Mouse (Mus musculus): ENCODE results near the gene Atp8b5. TPM values are rescaled to one million over a fixed set of nuclear protein-coding genes. Genes with fewer than 3 reads are reported as not detected.

Atp8b5 gene
- polyA plus RNA-seq, 1 experiment from 2014 or later, result 0.27 TPM

DNA sequence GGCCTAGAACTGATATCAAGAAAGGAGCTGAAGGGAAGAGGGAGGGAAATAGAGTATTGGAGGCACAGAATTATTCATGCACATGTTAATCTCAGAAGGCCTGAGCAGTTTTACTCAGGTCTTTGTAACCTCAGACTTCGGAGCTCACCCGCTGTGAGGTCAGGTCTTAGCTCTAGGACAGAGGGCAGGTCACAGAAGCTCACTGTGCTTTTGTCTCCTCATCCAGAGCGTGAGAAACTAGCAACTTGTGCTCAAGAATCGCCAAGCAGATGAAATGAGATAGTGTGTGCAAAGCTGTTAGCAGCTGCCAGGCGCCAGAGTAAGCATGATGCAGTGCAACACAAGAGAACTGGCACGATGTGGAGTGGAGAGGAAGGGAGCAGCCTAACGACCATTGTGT, 18.9 kb upstream of the Atp8b5 start:
- Histone ChIP-seq H3K4me3 (ENCODE audit: low read depth, low read length) (no peak overlapping the region), H3K27me3 (ENCODE audit: control insufficient read depth, insufficient read depth, low read length) (no peaks in the 10 kb centered on the region), H3K36me3 (ENCODE audit: control insufficient read depth, insufficient read depth, low read length) (no peaks in the 10 kb centered on the region), H3K9me3 (ENCODE audit: control insufficient read depth, low read depth, low read length) (no peaks in the 10 kb centered on the region), H3K4me2 (replicated peaks; ENCODE audit: low read depth, low read length) (no peak overlapping the region), H3K27ac (ENCODE audit: low read length) (no peak overlapping the region), H3K4me1 (ENCODE audit: control insufficient read depth, insufficient read depth, low read length) (no peaks in the 10 kb centered on the region), H3K9ac (replicated peaks; ENCODE audit: low read depth, low read length) (no peak overlapping the region)
- ATAC-seq (ENCODE audit: insufficient number of reproducible peaks, insufficient read depth, low FRiP score, low read depth), result no peak
- 79% methylated on average over 7 of the region's 7 CpGs for WGBS

DNA sequence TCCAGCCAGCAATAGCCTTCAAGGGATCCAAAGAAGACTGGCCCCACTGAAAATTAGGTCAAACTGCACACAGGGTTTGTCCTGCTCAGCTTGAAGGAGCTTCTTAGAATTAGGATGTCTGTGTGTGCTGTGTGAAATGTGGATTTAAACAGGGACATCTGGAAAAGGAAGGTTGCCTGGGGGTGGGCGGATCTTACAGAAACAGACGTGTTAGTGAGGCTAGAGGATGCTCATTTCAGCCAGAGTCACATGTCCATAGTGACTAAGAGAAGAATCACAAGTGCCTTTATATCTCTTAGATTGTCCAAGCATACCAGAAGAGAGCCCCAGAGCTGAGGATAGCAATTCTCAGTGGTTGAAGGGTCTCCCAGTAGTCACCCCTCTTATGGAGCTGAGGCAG, 18.1 kb upstream of the Atp8b5 start:
- Histone ChIP-seq H3K27me3 (ENCODE audit: control insufficient read depth, insufficient read depth, low read length) (no peaks in the 10 kb centered on the region), H3K9me3 (ENCODE audit: control insufficient read depth, low read depth, low read length) (no peaks in the 10 kb centered on the region), H3K4me2 (replicated peaks; ENCODE audit: low read depth, low read length) (no peak overlapping the region), H3K4me1 (ENCODE audit: control insufficient read depth, insufficient read depth, low read length) (no peaks in the 10 kb centered on the region), H3K27ac (ENCODE audit: low read length) (no peak overlapping the region), H3K9ac (replicated peaks; ENCODE audit: low read depth, low read length) (no peak overlapping the region), H3K36me3 (ENCODE audit: control insufficient read depth, insufficient read depth, low read length) (no peaks in the 10 kb centered on the region), H3K4me3 (ENCODE audit: low read depth, low read length) (no peak overlapping the region)
- WGBS, result 76% methylated on average over 2 of the region's 2 CpGs
- ATAC-seq (ENCODE audit: insufficient number of reproducible peaks, insufficient read depth, low FRiP score, low read depth), result no peak

DNA sequence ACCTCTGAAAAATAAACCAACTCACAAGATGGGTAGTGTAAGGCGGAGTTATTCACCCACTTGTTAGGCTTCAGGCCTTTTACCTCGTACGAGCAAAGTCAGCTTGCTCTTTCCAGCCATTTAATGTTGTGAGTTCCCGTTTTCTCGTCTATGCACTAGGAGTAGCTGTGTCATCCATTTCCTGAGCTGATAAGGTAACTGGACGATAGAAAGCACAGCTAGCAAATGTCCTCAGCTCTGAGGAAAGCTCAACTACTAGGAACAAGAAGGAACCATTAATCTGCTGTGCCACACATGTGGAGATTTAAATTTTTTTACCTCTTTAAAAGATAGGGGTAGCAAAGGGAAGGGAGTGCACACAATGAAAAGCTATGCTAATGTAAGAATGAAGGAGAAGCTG, 15.7 kb upstream of the Atp8b5 start:
- no peaks in the 10 kb centered on the region for H3K36me3 ChIP-seq (ENCODE audit: control insufficient read depth, insufficient read depth, low read length)
- no peak overlapping the region for H3K9ac ChIP-seq (replicated peaks; ENCODE audit: low read depth, low read length)
- no peaks in the 10 kb centered on the region for H3K27me3 ChIP-seq (ENCODE audit: control insufficient read depth, insufficient read depth, low read length)
- H3K4me2 ChIP-seq (replicated peaks; ENCODE audit: low read depth, low read length), result no peak overlapping the region
- WGBS, result 62% methylated on average over 6 of the region's 6 CpGs
- no peak overlapping the region for H3K27ac ChIP-seq (ENCODE audit: low read length)
- H3K4me3 ChIP-seq (ENCODE audit: low read depth, low read length), result no peak overlapping the region
- ATAC-seq (ENCODE audit: insufficient number of reproducible peaks, insufficient read depth, low FRiP score, low read depth), result no peak
- H3K4me1 ChIP-seq (ENCODE audit: control insufficient read depth, insufficient read depth, low read length), result no peaks in the 10 kb centered on the region
- H3K9me3 ChIP-seq (ENCODE audit: control insufficient read depth, low read depth, low read length), result no peaks in the 10 kb centered on the region

DNA sequence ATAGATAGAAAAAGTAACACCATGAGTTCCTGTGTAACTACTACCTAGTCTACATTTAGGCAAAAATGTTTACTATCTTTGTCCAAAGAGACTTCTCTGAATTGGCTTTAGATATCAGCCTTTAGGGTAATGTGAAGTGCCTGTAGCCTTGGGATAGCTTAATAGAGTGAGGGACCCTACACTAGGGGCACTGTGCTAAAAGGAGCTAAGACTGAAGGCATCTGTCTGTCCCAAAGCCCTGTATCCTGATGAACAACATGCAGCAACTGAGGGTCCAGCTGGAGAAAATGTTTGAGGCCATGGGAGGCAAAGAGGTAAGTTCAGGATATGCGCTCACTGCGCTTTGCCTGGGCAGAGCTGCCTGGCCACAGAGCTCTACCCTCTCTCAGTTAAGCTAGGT, 9.9 kb upstream of the Atp8b5 start:
- Histone ChIP-seq H3K27me3 (ENCODE audit: control insufficient read depth, insufficient read depth, low read length) (no peaks in the 10 kb centered on the region), H3K9me3 (ENCODE audit: control insufficient read depth, low read depth, low read length) (no peaks in the 10 kb centered on the region), H3K4me2 (replicated peaks; ENCODE audit: low read depth, low read length) (no peak overlapping the region), H3K4me1 (ENCODE audit: control insufficient read depth, insufficient read depth, low read length) (no peaks in the 10 kb centered on the region; the same call in 1 of the 2 replicates), H3K36me3 (ENCODE audit: control insufficient read depth, insufficient read depth, low read length) (no peaks in the 10 kb centered on the region), H3K27ac (ENCODE audit: low read length) (no peak overlapping the region), H3K9ac (replicated peaks; ENCODE audit: low read depth, low read length) (no peak overlapping the region), H3K4me3 (ENCODE audit: low read depth, low read length) (no peak overlapping the region)
- no peak for ATAC-seq (ENCODE audit: insufficient number of reproducible peaks, insufficient read depth, low FRiP score, low read depth)
- WGBS, result 95% methylated on average over 2 of the region's 2 CpGs

DNA sequence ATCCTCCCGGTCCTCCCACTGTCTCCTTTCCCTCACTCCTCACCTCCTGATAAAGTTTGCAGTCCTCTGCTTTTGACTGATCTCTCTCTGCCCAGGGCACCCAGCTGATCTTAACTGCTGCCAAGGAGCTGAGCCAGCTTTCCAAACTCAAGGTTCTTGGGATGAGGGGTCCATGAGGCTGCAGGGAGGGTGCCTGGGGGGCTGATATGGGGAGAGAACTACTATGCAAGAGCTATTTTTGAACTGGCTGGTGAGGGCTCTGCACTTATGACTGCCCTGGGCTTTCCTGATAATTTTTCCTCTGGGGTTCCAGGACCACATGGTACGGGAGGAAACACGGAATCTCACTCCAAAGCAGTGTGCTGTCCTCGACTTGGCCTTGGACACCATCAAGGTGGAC, 8.4 kb upstream of the Atp8b5 start:
- H3K36me3 ChIP-seq (ENCODE audit: control insufficient read depth, insufficient read depth, low read length), result no peaks in the 10 kb centered on the region
- no peak for ATAC-seq (ENCODE audit: insufficient number of reproducible peaks, insufficient read depth, low FRiP score, low read depth)
- H3K9ac ChIP-seq (replicated peaks; ENCODE audit: low read depth, low read length), result no peak overlapping the region
- H3K27ac ChIP-seq (ENCODE audit: low read length), result no peak overlapping the region
- H3K27me3 ChIP-seq (ENCODE audit: control insufficient read depth, insufficient read depth, low read length), result no peaks in the 10 kb centered on the region
- H3K4me2 ChIP-seq (replicated peaks; ENCODE audit: low read depth, low read length), result no peak overlapping the region
- no peaks in the 10 kb centered on the region for H3K9me3 ChIP-seq (ENCODE audit: control insufficient read depth, low read depth, low read length)
- no peak overlapping the region for H3K4me3 ChIP-seq (ENCODE audit: low read depth, low read length)
- 81% methylated on average over 4 of the region's 4 CpGs for WGBS
- H3K4me1 ChIP-seq (ENCODE audit: control insufficient read depth, insufficient read depth, low read length), result no peaks in the 10 kb centered on the region; the same call in 1 of the 2 replicates

DNA sequence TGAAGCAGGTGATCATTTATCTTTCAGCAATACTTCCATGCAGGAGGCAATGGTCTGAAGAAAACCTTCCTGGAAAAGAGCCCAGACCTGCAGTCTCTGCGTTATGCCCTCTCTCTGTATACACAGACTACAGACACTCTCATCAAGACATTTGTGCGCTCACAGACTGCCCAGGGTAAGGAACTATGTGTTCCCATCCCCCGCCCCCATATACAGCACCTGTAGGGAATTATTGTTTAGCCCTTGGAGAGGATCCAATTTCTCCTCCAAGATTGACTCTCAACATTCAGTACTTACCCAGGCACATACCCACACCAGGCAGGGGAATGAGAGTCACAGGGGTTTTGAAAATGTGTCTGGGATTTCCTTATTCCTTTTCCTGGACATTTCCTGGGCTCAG, 7.5 kb upstream of the Atp8b5 start:
- H3K9me3 ChIP-seq (ENCODE audit: control insufficient read depth, low read depth, low read length), result no peaks in the 10 kb centered on the region
- H3K4me1 ChIP-seq (ENCODE audit: control insufficient read depth, insufficient read depth, low read length), result no peaks in the 10 kb centered on the region; the same call in 1 of the 2 replicates
- no peak overlapping the region for H3K4me3 ChIP-seq (ENCODE audit: low read depth, low read length)
- H3K36me3 ChIP-seq (ENCODE audit: control insufficient read depth, insufficient read depth, low read length), result no peaks in the 10 kb centered on the region
- no peak overlapping the region for H3K27ac ChIP-seq (ENCODE audit: low read length)
- no peak overlapping the region for H3K9ac ChIP-seq (replicated peaks; ENCODE audit: low read depth, low read length)
- no peak for ATAC-seq (ENCODE audit: insufficient number of reproducible peaks, insufficient read depth, low FRiP score, low read depth)
- no peaks in the 10 kb centered on the region for H3K27me3 ChIP-seq (ENCODE audit: control insufficient read depth, insufficient read depth, low read length)
- 47% methylated on average over 3 of the region's 3 CpGs for WGBS
- H3K4me2 ChIP-seq (replicated peaks; ENCODE audit: low read depth, low read length), result no peak overlapping the region

DNA sequence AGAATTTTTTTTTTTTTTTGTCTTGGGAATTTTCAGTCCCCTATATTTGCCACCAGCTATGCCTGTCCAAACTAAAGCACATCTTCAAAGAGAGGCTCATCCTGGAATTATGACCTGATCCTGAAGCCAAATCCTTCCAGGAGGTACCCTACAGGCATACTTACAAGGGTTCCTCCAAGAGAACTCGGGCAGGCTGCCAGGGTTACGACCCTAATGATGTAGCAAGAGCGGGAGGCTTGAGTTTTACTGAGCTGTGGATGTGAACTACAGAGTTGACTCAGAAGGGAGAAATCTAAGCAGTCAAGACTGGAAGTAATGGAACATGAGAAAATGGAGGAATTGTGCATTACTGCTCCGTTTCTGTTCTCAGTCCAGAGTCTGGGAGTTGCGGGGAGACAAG, 6.9 kb upstream of the Atp8b5 start:
- Histone ChIP-seq H3K27ac (ENCODE audit: low read length) (no peak overlapping the region), H3K36me3 (ENCODE audit: control insufficient read depth, insufficient read depth, low read length) (no peaks in the 10 kb centered on the region), H3K4me2 (replicated peaks; ENCODE audit: low read depth, low read length) (no peak overlapping the region), H3K27me3 (ENCODE audit: control insufficient read depth, insufficient read depth, low read length) (no peaks in the 10 kb centered on the region), H3K4me3 (ENCODE audit: low read depth, low read length) (no peak overlapping the region), H3K9me3 (ENCODE audit: control insufficient read depth, low read depth, low read length) (no peaks in the 10 kb centered on the region), H3K4me1 (ENCODE audit: control insufficient read depth, insufficient read depth, low read length) (no peaks in the 10 kb centered on the region; the same call in 1 of the 2 replicates), H3K9ac (replicated peaks; ENCODE audit: low read depth, low read length) (no peak overlapping the region)
- 55% methylated on average over 5 of the region's 5 CpGs for WGBS
- no peak for ATAC-seq (ENCODE audit: insufficient number of reproducible peaks, insufficient read depth, low FRiP score, low read depth)

DNA sequence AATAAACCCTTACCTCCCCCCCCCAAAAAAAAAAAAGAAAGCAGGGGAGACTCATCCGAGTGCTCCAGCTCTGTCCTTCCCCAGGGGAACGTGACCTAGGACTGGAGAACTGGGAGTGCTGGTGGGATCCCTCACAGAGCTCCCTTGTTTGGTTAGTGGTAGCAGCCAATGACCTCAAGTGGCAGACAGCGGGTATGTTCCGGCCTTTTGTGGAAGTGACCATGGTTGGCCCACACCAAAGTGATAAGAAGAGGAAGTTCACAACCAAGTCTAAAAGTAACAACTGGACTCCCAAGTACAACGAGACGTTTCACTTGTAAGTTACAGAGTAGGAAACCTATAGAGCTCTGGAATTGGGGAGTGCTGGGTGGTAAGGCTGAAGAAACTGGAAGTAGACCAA, 4.1 kb upstream of the Atp8b5 start:
- Histone ChIP-seq H3K4me3 (ENCODE audit: low read depth, low read length) (no peak overlapping the region), H3K4me1 (ENCODE audit: control insufficient read depth, insufficient read depth, low read length) (no peaks in the 10 kb centered on the region; the same call in 1 of the 2 replicates), H3K27me3 (ENCODE audit: control insufficient read depth, insufficient read depth, low read length) (no peaks in the 10 kb centered on the region), H3K36me3 (ENCODE audit: control insufficient read depth, insufficient read depth, low read length) (no peaks in the 10 kb centered on the region), H3K9ac (replicated peaks; ENCODE audit: low read depth, low read length) (no peak overlapping the region), H3K4me2 (replicated peaks; ENCODE audit: low read depth, low read length) (no peak overlapping the region), H3K27ac (ENCODE audit: low read length) (no peak overlapping the region), H3K9me3 (ENCODE audit: control insufficient read depth, low read depth, low read length) (no peaks in the 10 kb centered on the region)
- no peak for ATAC-seq (ENCODE audit: insufficient number of reproducible peaks, insufficient read depth, low FRiP score, low read depth)
- WGBS, result 91% methylated on average over 6 of the region's 6 CpGs

DNA sequence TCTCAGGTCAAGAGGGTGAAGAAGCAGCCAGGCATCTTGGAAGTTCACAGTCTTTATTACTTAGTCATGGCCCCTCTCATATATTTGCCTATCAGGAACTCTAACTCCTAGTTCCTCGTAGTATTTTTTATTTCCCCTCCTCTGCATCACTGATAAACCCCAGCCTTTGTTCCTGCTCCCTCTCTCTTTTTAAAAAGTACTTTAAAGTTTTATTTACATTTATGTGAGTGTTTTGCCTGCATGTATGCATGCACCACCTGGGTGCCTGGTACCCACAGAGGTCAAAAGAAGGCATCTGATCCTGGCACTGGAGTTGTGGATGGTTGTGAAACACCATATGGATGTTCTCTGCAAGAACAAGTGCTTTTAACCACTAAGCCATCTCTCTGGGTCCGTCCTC, 813 bp upstream of the Atp8b5 start:
- Histone ChIP-seq H3K27ac (ENCODE audit: low read length) (no peak overlapping the region), H3K4me1 (ENCODE audit: control insufficient read depth, insufficient read depth, low read length) (no peaks in the 10 kb centered on the region), H3K27me3 (ENCODE audit: control insufficient read depth, insufficient read depth, low read length) (no peaks in the 10 kb centered on the region), H3K9me3 (ENCODE audit: control insufficient read depth, low read depth, low read length) (no peaks in the 10 kb centered on the region), H3K4me3 (ENCODE audit: low read depth, low read length) (no peak overlapping the region), H3K9ac (replicated peaks; ENCODE audit: low read depth, low read length) (no peak overlapping the region), H3K4me2 (replicated peaks; ENCODE audit: low read depth, low read length) (no peak overlapping the region), H3K36me3 (ENCODE audit: control insufficient read depth, insufficient read depth, low read length) (no peaks in the 10 kb centered on the region)
- 45% methylated on average over 2 of the region's 2 CpGs for WGBS
- no peak for ATAC-seq (ENCODE audit: insufficient number of reproducible peaks, insufficient read depth, low FRiP score, low read depth)

All from stomach, embryonic 14.5 days (tissue).